Mouse (Mus musculus) hindbrain, embryonic 11.5 days (tissue): ENCODE results near the gene Lrp6. TPM values are rescaled to one million over a fixed set of nuclear protein-coding genes. Genes with fewer than 3 reads are reported as not detected.

ENCODE experiments used
- ATAC-seq: fragments of 200-750 bp; cut with Nextera tagmentation; 2 replicates; pipeline ENCODE4 v1.8.0; 2017; ENCODE audit warnings: mild to moderate bottlenecking, moderate TSS enrichment, moderate library complexity; ENCODE audit not compliant: low FRiP score
- DNase-seq: peaks from one replicate; pipeline ENCODE4 v3.0.0-alpha.2; 2015; ENCODE audit warnings: low spot score
- H3K27ac ChIP-seq: fragments of 300-500 bp; sonication (generic); 2 replicates; pipeline ENCODE4 v1.5.1; 2014; ENCODE audit warnings: mild to moderate bottlenecking, low read depth, low read length
- H3K27me3 ChIP-seq: fragments of 300-500 bp; sonication (generic); 2 replicates; pipeline ENCODE4 v1.6.1; 2014; ENCODE audit warnings: mild to moderate bottlenecking, low read length, moderate library complexity, mixed read lengths; ENCODE audit not compliant: control insufficient read depth, insufficient read depth
- H3K36me3 ChIP-seq: fragments of 300-500 bp; sonication (generic); 2 replicates; pipeline ENCODE4 v1.6.1; 2014; ENCODE audit warnings: mild to moderate bottlenecking, low read length, moderate library complexity, mixed read lengths; ENCODE audit not compliant: control insufficient read depth, insufficient read depth
- H3K4me1 ChIP-seq: fragments of 300-500 bp; sonication (generic); replicated peaks from 2 replicates; pipeline ENCODE4 v1.6.1; 2014; ENCODE audit warnings: low read length, mixed read lengths; ENCODE audit not compliant: control insufficient read depth, insufficient read depth
- H3K4me2 ChIP-seq: fragments of 300-500 bp; sonication (generic); replicated peaks from 2 replicates; pipeline ENCODE4 v1.6.1; 2014; ENCODE audit warnings: mild to moderate bottlenecking, low read depth, low read length
- H3K4me3 ChIP-seq: fragments of 300-500 bp; sonication (generic); 2 replicates; pipeline ENCODE4 v1.5.1; 2014; ENCODE audit warnings: low read depth, low read length
- H3K9ac ChIP-seq: fragments of 300-500 bp; sonication (generic); 2 replicates; pipeline ENCODE4 v1.6.1; 2014; ENCODE audit warnings: low read depth, low read length
- H3K9me3 ChIP-seq: fragments of 300-500 bp; sonication (generic); 2 replicates; pipeline ENCODE4 v1.6.1; 2016; ENCODE audit warnings: low read length; ENCODE audit not compliant: control insufficient read depth
- WGBS: fragments of 180-500 bp; shearing (Covaris S2); extraction: QIAGEN DNeasy Blood & Tissue Kit; methylation state at CpG from one replicate; pipeline ENCODE4 v1.1.7; 2014; 5-methylcytosine and 5-hydroxymethylcytosine counted together
- polyA plus RNA-seq: library from polyadenylated mRNA; unstranded; fragments of >200 nt; fragmentation: Nextera tagmentation; extraction: Ambion mirVana; gene quantifications from 2 replicates; pipeline ENCODE4 v1.2.1, GENCODE M21; 2014

The Lrp6 gene
- polyA plus RNA-seq, 1 experiment from 2014 or later: 37.1 TPM

DNA sequence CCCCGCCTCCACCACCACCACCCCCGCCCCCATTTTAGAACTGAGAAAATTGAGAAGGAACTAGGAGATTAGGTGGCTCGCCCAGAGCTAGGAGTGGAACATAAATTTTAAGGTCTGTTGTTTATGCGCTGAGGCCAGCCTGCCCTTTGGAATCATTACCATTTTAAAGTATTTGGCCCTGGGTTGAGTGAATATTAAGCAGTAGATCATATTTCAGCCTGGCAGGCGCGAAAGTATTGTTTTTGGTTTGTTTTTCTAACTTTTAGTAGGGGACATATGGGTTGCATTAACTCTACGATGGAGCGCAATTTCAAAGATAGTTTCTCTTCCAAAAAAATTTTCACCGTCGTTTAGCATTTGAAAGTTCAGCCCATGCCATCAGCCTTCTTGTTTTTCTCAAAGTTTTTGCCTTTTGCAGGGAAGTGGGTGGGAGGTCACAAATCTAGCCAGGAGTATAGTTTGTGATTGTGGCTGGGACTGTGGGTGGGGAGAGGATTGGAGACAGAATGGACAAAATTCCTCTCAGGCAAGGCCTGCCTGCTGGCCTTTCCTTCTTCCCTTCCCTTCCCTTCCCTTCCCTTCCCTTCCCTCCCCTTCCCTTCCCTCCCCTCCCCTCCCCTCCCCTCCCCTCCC lies 35.7 kb upstream of the Lrp6 start:
- Histone ChIP-seq H3K9me3 (no peaks in the 10 kb centered on the region), H3K9ac (no peak overlapping the region), H3K36me3 (no peaks in the 10 kb centered on the region), H3K27me3 (no peaks in the 10 kb centered on the region), H3K4me3 (no peak overlapping the region), H3K4me1 (no peaks in the 10 kb centered on the region), H3K27ac (no peak overlapping the region), H3K4me2 (no peak overlapping the region)
- no peak for ATAC-seq
- DNase-seq: no peak
- WGBS: 54% methylated on average over 10 of the region's 10 CpGs

- ATAC-seq: no peak
- no peak for DNase-seq
- no peak overlapping the region for H3K4me2 ChIP-seq
- no peaks in the 10 kb centered on the region for H3K4me1 ChIP-seq
- H3K9ac ChIP-seq: no peak overlapping the region
- WGBS: 51% methylated on average over 3 of the region's 3 CpGs
- H3K9me3 ChIP-seq: no peaks in the 10 kb centered on the region
- H3K27me3 ChIP-seq: no peaks in the 10 kb centered on the region
- H3K36me3 ChIP-seq: no peaks in the 10 kb centered on the region
- no peak overlapping the region for H3K27ac ChIP-seq
- no peak overlapping the region for H3K4me3 ChIP-seq
These were observed 35.0 kb upstream of the Lrp6 start for GRCm38 (mm10) chr6:134601766-134602165.

DNA sequence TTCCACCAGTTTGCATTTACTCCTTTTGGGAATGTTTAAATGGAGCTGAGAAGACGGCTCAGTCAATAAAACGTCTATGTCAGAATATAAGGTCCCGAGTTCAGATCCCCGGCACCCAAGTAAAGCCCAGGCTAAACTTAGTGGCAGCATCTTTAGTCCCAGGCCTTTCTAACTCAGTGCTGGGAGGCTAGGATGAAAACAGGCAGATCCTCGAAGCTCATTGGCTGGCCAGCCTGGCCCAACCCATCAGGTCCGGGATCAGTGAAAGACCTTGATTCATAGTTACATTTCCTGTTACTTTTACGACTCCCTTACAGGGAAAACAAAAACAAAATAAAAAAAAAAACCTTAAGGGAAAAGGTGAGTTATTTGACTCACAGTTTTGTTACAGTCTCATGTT lies 34.4 kb upstream of the Lrp6 start:
- no peak for ATAC-seq
- Histone ChIP-seq H3K27me3 (no peaks in the 10 kb centered on the region), H3K9me3 (no peaks in the 10 kb centered on the region), H3K36me3 (no peaks in the 10 kb centered on the region), H3K4me1 (no peaks in the 10 kb centered on the region), H3K4me2 (no peak overlapping the region), H3K9ac (no peak overlapping the region), H3K4me3 (no peak overlapping the region), H3K27ac (no peak overlapping the region)
- WGBS: 66% methylated on average over 7 of the region's 7 CpGs
- DNase-seq: no peak

GRCm38 (mm10) chr6:134599239-134599638 lies 32.5 kb upstream of the Lrp6 start:
- Histone ChIP-seq H3K9ac (no peak overlapping the region), H3K27ac (no peak overlapping the region), H3K9me3 (no peaks in the 10 kb centered on the region), H3K4me1 (no peaks in the 10 kb centered on the region), H3K4me3 (no peak overlapping the region), H3K36me3 (no peaks in the 10 kb centered on the region), H3K27me3 (no peaks in the 10 kb centered on the region), H3K4me2 (no peak overlapping the region)
- WGBS: 83% methylated on average over 1 of the region's 1 CpGs
- ATAC-seq: no peak
- DNase-seq: no peak

GRCm38 (mm10) chr6:134597651-134598229 lies 31.0 kb upstream of the Lrp6 start:
- no peaks in the 10 kb centered on the region for H3K9me3 ChIP-seq
- ATAC-seq (no peak), DNase-seq (no peak)
- no peak overlapping the region for H3K27ac ChIP-seq
- no peaks in the 10 kb centered on the region for H3K27me3 ChIP-seq
- H3K4me2 ChIP-seq: no peak overlapping the region
- 88% methylated on average over 6 of the region's 6 CpGs for WGBS
- no peaks in the 10 kb centered on the region for H3K4me1 ChIP-seq
- no peak overlapping the region for H3K9ac ChIP-seq
- H3K4me3 ChIP-seq: no peak overlapping the region
- no peaks in the 10 kb centered on the region for H3K36me3 ChIP-seq

GRCm38 (mm10) chr6:134594569-134595442 lies 28.0 kb upstream of the Lrp6 start:
- no peak for ATAC-seq

GRCm38 (mm10) chr6:134591614-134592013 lies 24.8 kb upstream of the Lrp6 start:
- ATAC-seq (no peak), DNase-seq (no peak)
- Histone ChIP-seq H3K27me3 (no peaks in the 10 kb centered on the region), H3K36me3 (no peaks in the 10 kb centered on the region), H3K9me3 (no peaks in the 10 kb centered on the region), H3K4me2 (no peak overlapping the region), H3K9ac (no peak overlapping the region), H3K27ac (no peak overlapping the region), H3K4me1 (no peaks in the 10 kb centered on the region), H3K4me3 (no peak overlapping the region)
- WGBS: 78% methylated on average over 2 of the region's 2 CpGs

More at GRCm38 (mm10) chr6:134594569-134595442, 28.0 kb upstream of the Lrp6 start:
- H3K4me2 ChIP-seq: no peak overlapping the region
- H3K27ac ChIP-seq: no peak overlapping the region
- no peaks in the 10 kb centered on the region for H3K4me1 ChIP-seq
- H3K27me3 ChIP-seq: no peaks in the 10 kb centered on the region
- H3K36me3 ChIP-seq: no peaks in the 10 kb centered on the region
- no peak overlapping the region for H3K9ac ChIP-seq
- WGBS: 83% methylated on average over 21 of the region's 21 CpGs
- DNase-seq: no peak
- no peaks in the 10 kb centered on the region for H3K9me3 ChIP-seq
- no peak overlapping the region for H3K4me3 ChIP-seq

GRCm38 (mm10) chr6:134586241-134586640 lies 19.5 kb upstream of the Lrp6 start:
- Histone ChIP-seq H3K4me2 (no peak overlapping the region), H3K27ac (no peak overlapping the region), H3K9ac (no peak overlapping the region), H3K4me1 (no peaks in the 10 kb centered on the region), H3K4me3 (no peak overlapping the region), H3K36me3 (no peaks in the 10 kb centered on the region), H3K27me3 (no peaks in the 10 kb centered on the region), H3K9me3 (no peaks in the 10 kb centered on the region)
- no peak for ATAC-seq
- DNase-seq: no peak
- 83% methylated on average over 5 of the region's 5 CpGs for WGBS
